Mouse (Mus musculus) neutrophil, adult 5-6 weeks (primary cell): ENCODE measurements around the gene Peg12. TPM values are rescaled to one million over a fixed set of nuclear protein-coding genes. Genes with fewer than 3 reads are reported as not detected.

Experiments
- ATAC-seq: fragments of 151-379, 151-347 bp; 2 replicates; pipeline ENCODE4 v1.8.0; 2017; ENCODE audit warnings: mild to moderate bottlenecking, moderate TSS enrichment; ENCODE audit not compliant: insufficient number of reproducible peaks, poor library complexity, low FRiP score, severe bottlenecking; ENCODE audit errors: extremely low read depth
- total RNA-seq: library from RNA; stranded (forward); fragments of 200-1000 nt; gene quantifications from 2 replicates; pipeline ENCODE4 v1.2.3, GENCODE M21; 2017

Peg12 gene
- not detected in 2 replicates for total RNA-seq

- ATAC-seq, result no peak
Observed at GRCm38 (mm10) chr7:62463878-62464755, at the start of gene Peg12. Peg12 (minus strand) TSS chr7:62464510.

- no peak for ATAC-seq
Observed at GRCm38 (mm10) chr7:62486139-62486538, 21.8 kb upstream of the Peg12 start.

GRCm38 (mm10) chr7:62463007-62463877 is 1.1 kb downstream of the Peg12 start:
- ATAC-seq, result no peak

- no peak for ATAC-seq
Observed at GRCm38 (mm10) chr7:62462229-62463006, 1.9 kb downstream of the Peg12 start.

GRCm38 (mm10) chr7:62452353-62452752 is 12.0 kb downstream of the Peg12 start:
- ATAC-seq, result no peak

GRCm38 (mm10) chr7:62445431-62446165 is 18.7 kb downstream of the Peg12 start:
- ATAC-seq, result no peak

GRCm38 (mm10) chr7:62436394-62436793 is 27.9 kb downstream of the Peg12 start:
- ATAC-seq, result no peak

- no peak for ATAC-seq
Observed at GRCm38 (mm10) chr7:62433243-62433642, 31.1 kb downstream of the Peg12 start.

- no peak for ATAC-seq
Observed at GRCm38 (mm10) chr7:62428337-62428736, 36.0 kb downstream of the Peg12 start.

- ATAC-seq, result no peak
Observed at GRCm38 (mm10) chr7:62423210-62423609, 41.1 kb downstream of the Peg12 start.

- ATAC-seq, result no peak
Observed at GRCm38 (mm10) chr7:62420566-62420965, 43.7 kb downstream of the Peg12 start.

GRCm38 (mm10) chr7:62419493-62420360 is 44.6 kb downstream of the Peg12 start, which contains the start of gene Mkrn3:
Mkrn3 (minus strand) TSS chr7:62420139.
- ATAC-seq, result no peak

GRCm38 (mm10) chr7:62419105-62419492 is 45.2 kb downstream of the Peg12 start:
- ATAC-seq, result no peak

- ATAC-seq, result no peak
Observed at GRCm38 (mm10) chr7:62418346-62418745, 46.0 kb downstream of the Peg12 start.

GRCm38 (mm10) chr7:62416173-62416572 is 48.1 kb downstream of the Peg12 start:
- no peak for ATAC-seq

GRCm38 (mm10) chr7:62415222-62415621 is 49.1 kb downstream of the Peg12 start:
- ATAC-seq, result no peak
